Mouse (Mus musculus): ENCODE data around the gene Ints3. TPM values are rescaled to one million over a fixed set of nuclear protein-coding genes. Genes with fewer than 3 reads are reported as not detected.

The Ints3 gene
- polyA plus RNA-seq (2014; fragmentation: Illumina TruSeq; extraction: RNeasy Lipid Tissue Mini Kit (QIAGEN cat#74804); ENCODE audit: low read depth, low replicate concordance), result 32.7 TPM

DNA sequence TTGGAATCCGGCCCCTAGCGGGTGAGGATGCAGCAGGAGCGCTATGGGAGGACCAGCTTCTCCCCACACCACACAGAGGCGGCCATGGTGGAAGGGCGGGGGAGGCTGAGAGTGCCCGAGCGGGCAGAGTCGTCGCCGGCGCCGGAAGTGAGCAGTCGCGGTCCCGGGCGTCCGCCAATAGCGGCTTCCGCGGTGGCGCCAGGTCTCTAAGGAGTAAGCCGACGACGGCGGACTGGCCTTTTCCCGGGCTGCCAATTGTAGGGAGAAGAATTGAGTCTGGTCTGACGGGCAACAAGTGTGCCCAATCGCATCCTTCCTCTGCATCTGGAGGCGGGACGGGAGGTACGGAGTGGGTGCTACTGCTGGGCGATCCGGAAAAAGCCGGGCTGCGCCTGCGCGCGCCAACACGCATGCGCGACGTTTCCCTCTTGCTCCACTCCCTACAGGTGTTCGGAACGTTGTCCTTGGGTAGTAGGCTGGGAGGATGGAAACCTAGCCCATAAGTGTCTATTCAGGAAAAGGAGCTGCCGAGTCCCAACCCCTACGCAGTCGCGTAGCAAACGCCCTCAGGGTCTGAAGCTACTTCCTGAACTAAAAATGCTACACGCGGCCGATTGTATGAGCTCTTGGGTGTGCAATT is at the start of gene Ints3:
Gene Ints3 (minus strand): TSS at position 242 of the 640 bp plus-strand sequence.

DNA sequence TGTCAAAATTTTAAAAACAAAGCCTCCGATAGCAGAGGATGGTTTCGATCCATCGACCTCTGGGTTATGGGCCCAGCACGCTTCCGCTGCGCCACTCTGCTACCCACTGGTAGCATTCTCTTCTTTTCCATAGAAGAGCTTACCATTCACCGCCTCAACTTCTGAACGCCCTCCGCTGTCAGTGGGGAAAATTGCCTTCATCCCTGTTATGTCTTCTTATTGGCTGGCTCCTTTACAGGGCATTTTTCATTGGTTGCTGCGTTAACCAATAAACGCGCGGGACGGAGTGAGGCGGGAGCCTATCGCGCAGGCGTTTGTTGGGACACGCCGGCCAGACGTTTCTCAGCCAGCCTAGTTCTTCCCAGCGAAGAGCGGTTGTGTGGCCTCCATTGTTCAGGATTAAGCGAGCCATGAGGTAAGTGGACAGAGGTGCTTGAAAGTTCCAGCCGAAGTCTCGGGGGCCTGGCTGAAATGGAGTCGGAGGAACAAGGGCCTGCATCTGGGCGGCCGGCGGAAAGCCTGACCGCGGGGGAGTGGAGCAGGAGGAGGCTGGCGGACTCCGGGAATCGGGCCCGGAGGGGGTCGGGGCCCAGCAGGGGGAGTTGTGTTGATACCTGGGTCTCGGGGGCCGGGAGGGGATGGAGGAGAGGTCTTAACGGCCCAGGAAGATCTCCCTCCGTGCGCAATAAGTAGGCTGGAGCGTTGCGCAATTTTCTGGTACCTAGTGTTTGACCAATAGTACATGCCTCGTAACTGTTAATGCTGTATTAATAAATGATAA is 42.6 kb upstream of the Ints3 start, which contains the start of gene Ilf2:
Gene Ilf2 (plus strand): TSS at position 296 of the 781 bp plus-strand sequence.

DNA sequence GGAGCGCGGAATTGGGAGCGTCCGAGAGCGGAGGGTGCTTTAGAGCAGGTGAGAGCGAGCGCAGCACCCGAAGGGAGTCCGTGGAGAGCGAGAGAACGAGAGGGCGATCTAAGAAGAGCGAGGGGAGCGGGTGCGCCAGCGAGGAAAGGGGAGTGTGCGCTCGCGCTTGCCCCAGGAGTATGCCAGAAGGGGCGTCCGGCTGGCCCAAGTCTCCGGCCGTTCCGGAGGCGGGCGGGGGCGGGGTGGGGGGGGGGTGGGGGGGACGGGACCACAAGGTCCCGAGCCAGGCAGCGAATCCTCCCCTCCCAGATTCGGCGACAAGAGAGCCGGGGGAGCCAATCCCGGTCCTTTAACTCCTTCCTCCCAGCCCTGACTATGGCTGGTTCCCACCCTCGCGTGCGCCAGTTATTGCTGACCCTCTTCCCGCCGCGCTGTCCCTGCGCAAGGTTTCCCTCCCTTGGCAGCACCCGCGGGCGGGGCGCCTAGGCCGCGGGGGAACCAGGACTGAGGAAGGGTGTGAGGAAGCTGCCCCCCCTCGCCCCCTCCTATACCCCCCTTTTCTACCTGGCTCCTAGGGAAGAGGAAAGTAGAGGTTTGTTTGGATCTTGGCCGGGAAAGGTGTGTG is 32.4 kb upstream of the Ints3 start, which contains the start of gene Npr1:
Gene Npr1 (minus strand): TSS at position 181 of the 625 bp plus-strand sequence.

DNA sequence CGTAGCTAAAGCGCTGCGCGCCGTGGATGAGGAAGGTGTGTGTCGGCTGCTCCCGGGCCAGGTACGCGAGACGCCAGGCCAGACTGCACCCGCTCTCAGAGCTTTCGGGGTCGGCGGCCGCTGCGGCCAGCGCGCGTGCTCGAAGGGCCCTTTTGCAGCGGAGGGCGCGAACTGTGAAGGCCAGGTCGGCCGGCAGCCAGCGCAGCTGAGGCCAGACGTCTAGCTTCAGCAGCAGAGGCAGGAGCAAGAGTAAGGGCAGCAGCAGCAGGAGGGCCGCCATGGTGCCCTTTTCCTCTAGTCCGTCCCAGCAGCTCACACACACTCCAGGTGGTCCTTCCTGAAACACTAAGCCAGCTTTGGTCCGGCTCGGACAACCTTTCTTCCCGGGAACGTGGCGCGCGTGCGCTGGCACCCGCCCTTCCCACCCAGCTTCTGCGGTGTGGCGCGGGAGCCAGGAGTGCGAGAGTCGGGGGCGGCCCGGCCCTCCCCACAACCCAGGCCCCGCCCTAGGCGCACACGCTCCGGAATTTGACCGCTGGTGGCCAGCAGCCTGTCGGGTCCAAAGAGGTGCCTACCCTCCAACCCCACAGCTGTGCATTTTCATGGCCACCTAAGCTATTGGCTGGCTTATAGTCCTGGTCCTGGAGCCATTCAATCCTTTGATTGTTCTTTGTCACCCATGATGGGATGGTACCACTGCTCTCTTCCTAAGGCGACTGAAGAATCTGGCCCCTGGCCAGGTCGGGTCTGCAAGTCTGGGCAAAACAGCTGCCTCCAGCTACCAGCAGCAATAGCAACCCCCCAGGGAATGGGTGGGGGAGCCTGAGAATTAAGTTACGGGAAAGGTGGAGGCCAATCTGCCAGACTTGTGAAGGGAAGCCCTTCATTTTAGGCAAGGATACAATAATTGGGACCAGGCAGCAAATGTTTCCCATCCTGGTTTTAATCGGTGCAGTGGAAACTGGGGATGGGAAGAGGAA is 43.6 kb downstream of the Ints3 start, which contains the start of gene Slc27a3:
Gene Slc27a3 (minus strand): TSS at position 428 of the 980 bp plus-strand sequence.

Other genes starting within 250 kb of the Ints3 start
- gene Rps27, start 220.0 kb downstream of the Ints3 start, polyA plus RNA-seq (2014; fragmentation: Illumina TruSeq; extraction: RNeasy Lipid Tissue Mini Kit (QIAGEN cat#74804); ENCODE audit: low read depth, low replicate concordance), result 1,166 TPM
- gene Rab13, start 219.9 kb downstream of the Ints3 start, polyA plus RNA-seq (2014; fragmentation: Illumina TruSeq; extraction: RNeasy Lipid Tissue Mini Kit (QIAGEN cat#74804); ENCODE audit: low read depth, low replicate concordance), result 12.6 TPM
- gene Jtb, start 202.0 kb downstream of the Ints3 start, polyA plus RNA-seq (2014; fragmentation: Illumina TruSeq; extraction: RNeasy Lipid Tissue Mini Kit (QIAGEN cat#74804); ENCODE audit: low read depth, low replicate concordance), result 140 TPM
- gene Creb3l4, start 190.1 kb downstream of the Ints3 start, polyA plus RNA-seq (2014; fragmentation: Illumina TruSeq; extraction: RNeasy Lipid Tissue Mini Kit (QIAGEN cat#74804); ENCODE audit: low read depth, low replicate concordance), result 0.70 TPM
- gene Slc39a1, start 185.4 kb downstream of the Ints3 start, polyA plus RNA-seq (2014; fragmentation: Illumina TruSeq; extraction: RNeasy Lipid Tissue Mini Kit (QIAGEN cat#74804); ENCODE audit: low read depth, low replicate concordance), result 118 TPM
- gene Crtc2, start 179.5 kb downstream of the Ints3 start, polyA plus RNA-seq (2014; fragmentation: Illumina TruSeq; extraction: RNeasy Lipid Tissue Mini Kit (QIAGEN cat#74804); ENCODE audit: low read depth, low replicate concordance), result 9.7 TPM
- gene Dennd4b, start 168.4 kb downstream of the Ints3 start, polyA plus RNA-seq (2014; fragmentation: Illumina TruSeq; extraction: RNeasy Lipid Tissue Mini Kit (QIAGEN cat#74804); ENCODE audit: low read depth, low replicate concordance), result 0.99 TPM
- 58.7 TPM for gene Gatad2b, start 140.4 kb downstream of the Ints3 start, polyA plus RNA-seq (2014; fragmentation: Illumina TruSeq; extraction: RNeasy Lipid Tissue Mini Kit (QIAGEN cat#74804); ENCODE audit: low read depth, low replicate concordance)
- gene Slc27a3, start 43.7 kb downstream of the Ints3 start, polyA plus RNA-seq (2014; fragmentation: Illumina TruSeq; extraction: RNeasy Lipid Tissue Mini Kit (QIAGEN cat#74804); ENCODE audit: low read depth, low replicate concordance), result 1.7 TPM
- 159 TPM for gene Npr1, start 32.2 kb upstream of the Ints3 start, polyA plus RNA-seq (2014; fragmentation: Illumina TruSeq; extraction: RNeasy Lipid Tissue Mini Kit (QIAGEN cat#74804); ENCODE audit: low read depth, low replicate concordance)
- gene Ilf2, start 42.5 kb upstream of the Ints3 start, polyA plus RNA-seq (2014; fragmentation: Illumina TruSeq; extraction: RNeasy Lipid Tissue Mini Kit (QIAGEN cat#74804); ENCODE audit: low read depth, low replicate concordance), result 73.4 TPM
- 156 TPM for gene Snapin, start 57.4 kb upstream of the Ints3 start, polyA plus RNA-seq (2014; fragmentation: Illumina TruSeq; extraction: RNeasy Lipid Tissue Mini Kit (QIAGEN cat#74804); ENCODE audit: low read depth, low replicate concordance)
- gene Chtop, start 75.9 kb upstream of the Ints3 start, polyA plus RNA-seq (2014; fragmentation: Illumina TruSeq; extraction: RNeasy Lipid Tissue Mini Kit (QIAGEN cat#74804); ENCODE audit: low read depth, low replicate concordance), result 164 TPM
- gene S100a1, start 80.8 kb upstream of the Ints3 start, polyA plus RNA-seq (2014; fragmentation: Illumina TruSeq; extraction: RNeasy Lipid Tissue Mini Kit (QIAGEN cat#74804); ENCODE audit: low read depth, low replicate concordance), result 54.6 TPM
- gene S100a13, start 80.8 kb upstream of the Ints3 start, polyA plus RNA-seq (2014; fragmentation: Illumina TruSeq; extraction: RNeasy Lipid Tissue Mini Kit (QIAGEN cat#74804); ENCODE audit: low read depth, low replicate concordance), result 14.9 TPM
- gene S100a14, start 93.2 kb upstream of the Ints3 start, polyA plus RNA-seq (2014; fragmentation: Illumina TruSeq; extraction: RNeasy Lipid Tissue Mini Kit (QIAGEN cat#74804); ENCODE audit: low read depth, low replicate concordance), result not detected
- gene S100a16, start 103.6 kb upstream of the Ints3 start, polyA plus RNA-seq (2014; fragmentation: Illumina TruSeq; extraction: RNeasy Lipid Tissue Mini Kit (QIAGEN cat#74804); ENCODE audit: low read depth, low replicate concordance), result 41.3 TPM
- not detected for gene S100a3, start 127.0 kb upstream of the Ints3 start, polyA plus RNA-seq (2014; fragmentation: Illumina TruSeq; extraction: RNeasy Lipid Tissue Mini Kit (QIAGEN cat#74804); ENCODE audit: low read depth, low replicate concordance)
- gene S100a2, start 156.6 kb upstream of the Ints3 start, polyA plus RNA-seq (2014; fragmentation: Illumina TruSeq; extraction: RNeasy Lipid Tissue Mini Kit (QIAGEN cat#74804); ENCODE audit: low read depth, low replicate concordance), result not detected
- not detected for gene Gm42674, start 168.3 kb upstream of the Ints3 start, polyA plus RNA-seq (2014; fragmentation: Illumina TruSeq; extraction: RNeasy Lipid Tissue Mini Kit (QIAGEN cat#74804); ENCODE audit: low read depth, low replicate concordance)
- gene S100a4, start 170.1 kb upstream of the Ints3 start, polyA plus RNA-seq (2014; fragmentation: Illumina TruSeq; extraction: RNeasy Lipid Tissue Mini Kit (QIAGEN cat#74804); ENCODE audit: low read depth, low replicate concordance), result 5.6 TPM
- not detected for gene S100a5, start 174.9 kb upstream of the Ints3 start, polyA plus RNA-seq (2014; fragmentation: Illumina TruSeq; extraction: RNeasy Lipid Tissue Mini Kit (QIAGEN cat#74804); ENCODE audit: low read depth, low replicate concordance)
- gene S100a6, start 179.3 kb upstream of the Ints3 start, polyA plus RNA-seq (2014; fragmentation: Illumina TruSeq; extraction: RNeasy Lipid Tissue Mini Kit (QIAGEN cat#74804); ENCODE audit: low read depth, low replicate concordance), result 20.2 TPM
- 0.47 TPM for gene S100a7a, start 220.4 kb upstream of the Ints3 start, polyA plus RNA-seq (2014; fragmentation: Illumina TruSeq; extraction: RNeasy Lipid Tissue Mini Kit (QIAGEN cat#74804); ENCODE audit: low read depth, low replicate concordance)
- 4.1 TPM for gene S100a8, start 235.4 kb upstream of the Ints3 start, polyA plus RNA-seq (2014; fragmentation: Illumina TruSeq; extraction: RNeasy Lipid Tissue Mini Kit (QIAGEN cat#74804); ENCODE audit: low read depth, low replicate concordance)

Measured in adrenal gland, adult 10 weeks (tissue).